Mouse (Mus musculus) lung, adult 2 months (tissue): ENCODE results near the gene Slc1a7.

Experiments used
- CTCF ChIP-seq: fragments of 200-500 bp; IDR thresholded peaks from 2 replicates; pipeline ENCODE4 v1.5.1; 2011; ENCODE audit warnings: mild to moderate bottlenecking, low read length, control low read depth; ENCODE audit not compliant: insufficient read depth
- POLR2A ChIP-seq: fragments of 200-500 bp; IDR thresholded peaks from 2 replicates; pipeline ENCODE4 v1.6.1; 2011; ENCODE audit warnings: low read depth, mild to moderate bottlenecking, control low read depth, low read length, borderline replicate concordance; ENCODE audit errors: extremely low read depth

DNA sequence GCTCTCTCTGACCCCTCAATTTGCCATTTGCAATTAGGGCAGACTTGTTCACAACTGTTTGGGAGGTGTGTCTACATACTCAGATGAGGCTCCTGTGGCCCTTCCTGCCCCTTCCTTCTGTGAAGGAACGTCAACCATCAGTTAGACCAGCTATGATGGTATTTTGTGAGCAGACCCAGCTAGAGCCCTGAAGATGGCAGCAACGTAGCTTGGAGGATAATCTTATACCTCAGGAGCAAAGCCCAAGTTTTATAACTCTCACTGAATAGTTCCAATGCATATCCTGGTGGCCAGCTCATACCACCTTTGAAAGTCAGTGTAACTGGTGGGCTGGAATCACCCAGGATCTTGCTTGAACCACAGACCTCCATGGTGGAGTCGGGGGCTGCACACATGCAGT is 36.7 kb upstream of the Slc1a7 start:
- TF ChIP-seq CTCF (no peak), POLR2A (no peak)
